Mouse (Mus musculus) kidney, adult 10 weeks (tissue): Measurements from ENCODE around the gene Gm45623. TPM values are rescaled to one million over a fixed set of nuclear protein-coding genes. Genes with fewer than 3 reads are reported as not detected.

Experiments
- polyA plus RNA-seq: library from polyadenylated mRNA; stranded (reverse); fragments of 350-450 nt; fragmentation: Illumina TruSeq; extraction: RNeasy Lipid Tissue Mini Kit (QIAGEN cat#74804); gene quantifications from one replicate; pipeline ENCODE4 v1.2.3, GENCODE M21; 2014; ENCODE audit warnings: low read depth, low replicate concordance

Gene Gm45623
- not detected for polyA plus RNA-seq

GRCm38 (mm10) chr13:56753192-56753951 lies at the start of gene Gm45623:
TSS of gene Gm45623 (minus strand) at chr13:56753827.

DNA sequence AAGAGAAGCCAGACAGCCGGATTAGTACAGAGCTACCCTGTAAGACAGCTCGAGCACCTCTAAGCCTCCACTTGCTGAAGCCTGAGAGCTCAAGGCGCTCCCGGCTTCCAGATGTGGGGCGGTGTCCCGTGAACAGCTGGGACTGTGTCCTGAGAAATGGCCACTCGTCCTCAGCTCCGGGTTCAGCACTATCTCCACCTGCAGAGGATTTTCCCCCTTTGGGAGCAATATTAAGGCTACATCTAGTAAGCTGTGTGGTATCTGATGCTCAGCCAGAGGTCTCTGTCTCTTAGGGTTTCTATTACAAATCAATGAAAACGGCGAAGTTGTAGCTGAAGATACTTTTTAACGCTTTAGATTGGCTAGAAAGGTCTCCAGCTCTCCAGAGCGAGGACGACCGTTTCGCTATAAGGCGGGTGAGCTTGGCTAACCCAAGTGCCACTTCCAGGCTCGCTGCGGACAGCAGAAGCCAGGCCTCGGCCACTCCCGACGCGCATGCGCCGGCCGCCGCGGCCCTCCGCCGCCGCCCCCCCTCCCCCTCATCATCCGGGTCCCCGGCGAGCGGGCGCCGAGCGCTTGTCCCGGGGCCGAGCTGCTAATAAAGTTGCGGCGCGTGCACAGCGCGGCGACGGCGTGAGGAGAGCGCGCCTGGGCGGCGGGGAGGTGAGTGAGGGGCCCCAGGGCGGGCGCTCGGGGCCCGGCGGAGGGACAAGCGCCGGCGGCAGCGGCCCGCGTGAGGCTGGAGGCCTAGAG lies 51.0 kb downstream of the Gm45623 start, which contains the start of gene Smad5:
TSS of gene Smad5 (plus strand) at position 542 of the 753 bp plus-strand sequence.

Other genes starting within 250 kb of the Gm45623 start
- gene Fbxl21, start 231.4 kb downstream of the Gm45623 start, polyA plus RNA-seq, result 7.3 TPM
- gene Lect2, start 205.3 kb downstream of the Gm45623 start, polyA plus RNA-seq, result 0.61 TPM
- gene Tgfbi, start 144.3 kb downstream of the Gm45623 start, polyA plus RNA-seq, result 3.6 TPM
- 37.8 TPM for gene Smad5, start 50.8 kb downstream of the Gm45623 start, polyA plus RNA-seq
- gene Trpc7, start 142.2 kb upstream of the Gm45623 start, polyA plus RNA-seq, result not detected